Mouse (Mus musculus) heart, postnatal 14 days (tissue): ENCODE data around the gene Asgr1. TPM values are rescaled to one million over a fixed set of nuclear protein-coding genes. Genes with fewer than 3 reads are reported as not detected.
"Not testable (repeated sequence)": the region's sequence is repeated elsewhere in the genome, so short reads cannot be mapped to it uniquely, and the experiment has no call there.

Source experiments
- DNase-seq, 2 experiments: peaks; one replicate each; pipeline ENCODE4 v3.0.0; 2021 to 2022
- intact Hi-C: fragments of 180-260 bp; cut with DNase I; formaldehyde crosslinking; loops from one replicate; pipeline ENCODE4 v1.15.1; 2025
- long read RNA-seq, 2 experiments: library from polyadenylated mRNA; stranded (forward); transcript quantifications; one replicate each; pipeline ENCODE4 v2.0.0; 2021
- total RNA-seq, 2 experiments: library from RNA; stranded (reverse); gene quantifications; 2 replicates each; pipeline ENCODE4 v1.2.3; 2021

The Asgr1 gene
- not detected for total RNA-seq
- long read RNA-seq, experiment 1 = 0 reads
- long read RNA-seq, experiment 2 = 0 reads

DNA sequence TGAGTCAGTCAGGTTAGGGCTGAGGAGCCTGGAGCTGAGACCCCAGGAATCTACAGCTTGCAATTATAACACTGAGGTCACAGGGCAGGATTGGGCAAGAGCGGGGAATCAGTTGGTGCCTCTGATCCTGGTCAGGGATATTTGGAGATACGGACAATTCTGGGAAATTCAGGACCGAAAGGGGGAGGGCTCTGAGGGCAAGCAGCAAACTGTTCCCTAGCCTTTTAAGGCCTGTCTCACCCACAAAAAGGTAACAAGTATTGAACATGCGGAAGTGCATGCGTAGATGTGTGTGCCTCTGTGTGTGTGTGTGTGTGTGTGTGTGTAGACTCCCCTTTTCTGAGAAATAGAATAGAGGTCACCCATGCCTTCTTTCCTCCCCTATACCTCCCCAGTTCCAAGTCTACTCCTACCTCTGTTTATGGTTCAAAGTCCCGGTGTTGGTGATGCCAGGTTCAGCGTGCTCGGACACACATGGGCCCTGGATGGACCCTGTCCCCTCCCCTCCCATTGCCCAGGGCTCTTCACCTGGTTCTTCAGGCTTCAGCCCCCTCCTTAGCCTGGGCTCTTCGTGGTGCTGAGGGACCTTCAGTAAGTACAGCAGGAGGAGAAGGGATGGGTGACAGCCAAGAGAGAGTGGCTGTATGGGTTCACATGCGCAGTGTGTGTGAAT lies at the start of gene Asgr1:
Asgr1 (plus strand) TSS at position 188 of the 673 bp plus-strand sequence.
- DNase-seq = no peak
- intact Hi-C loops = loop anchor here (2.0 to 10.0 kb wide), 3 partner anchors 51 to 261 kb away; no protein-coding TSS in a partner anchor

GRCm38 (mm10) chr11:70005521-70005920 lies 48.4 kb upstream of the Asgr1 start:
- intact Hi-C loops = loop anchor here (2.0 kb wide), 1 partner anchor 71 kb away; the partner anchor contains the start of gene Ybx2
- no peak for DNase-seq

DNA sequence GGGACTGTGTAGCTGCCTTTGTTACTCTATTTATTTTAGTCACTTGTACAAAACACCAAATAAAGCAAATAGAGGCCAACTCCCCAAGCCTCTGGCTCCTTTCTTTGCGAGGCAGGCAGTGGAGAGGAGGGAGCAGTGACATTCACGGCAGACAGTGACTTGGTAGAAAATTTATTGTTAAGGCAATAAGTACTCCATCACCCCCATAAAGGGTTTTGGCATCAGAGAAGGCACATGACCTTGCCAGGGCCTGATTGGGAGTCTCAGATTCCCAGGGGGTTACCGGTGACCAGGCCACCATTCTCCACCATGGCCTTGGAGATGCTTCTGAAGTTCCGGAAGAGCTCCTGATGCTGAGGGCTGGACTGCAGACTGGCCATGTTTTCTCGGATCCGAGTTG lies 43.9 kb upstream of the Asgr1 start:
- intact Hi-C loops = no loop called here

GRCm38 (mm10) chr11:70010548-70010947 lies 43.3 kb upstream of the Asgr1 start:
- intact Hi-C loops = no loop called here
- DNase-seq = no peak

More for the DNA sequence above, 43.9 kb upstream of the Asgr1 start:
- DNase-seq = no peak

- no peak for DNase-seq
- intact Hi-C loops = no loop called here
These were observed 42.9 kb upstream of the Asgr1 start for GRCm38 (mm10) chr11:70010961-70011360.

DNA sequence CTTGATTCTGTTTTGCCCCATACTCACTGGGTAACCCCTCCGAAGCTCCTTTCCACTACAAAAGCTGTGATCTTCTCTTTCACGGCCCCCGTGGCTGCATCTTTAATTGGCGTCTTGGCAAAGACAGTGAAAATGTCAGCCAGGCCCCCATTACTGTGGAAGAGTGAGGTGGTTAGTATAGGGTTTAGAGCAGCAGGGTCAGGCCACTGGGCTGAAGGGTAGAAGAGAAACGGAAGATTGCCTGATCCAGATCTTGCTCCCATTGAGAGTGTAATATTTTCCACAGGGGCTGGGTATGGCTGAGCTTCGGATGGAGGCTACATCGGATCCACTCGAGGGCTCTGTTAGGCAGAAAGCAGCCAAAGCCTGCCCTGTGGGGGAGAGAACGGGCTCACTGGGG lies 41.0 kb upstream of the Asgr1 start:
- intact Hi-C loops = no loop called here
- DNase-seq = no peak

DNA sequence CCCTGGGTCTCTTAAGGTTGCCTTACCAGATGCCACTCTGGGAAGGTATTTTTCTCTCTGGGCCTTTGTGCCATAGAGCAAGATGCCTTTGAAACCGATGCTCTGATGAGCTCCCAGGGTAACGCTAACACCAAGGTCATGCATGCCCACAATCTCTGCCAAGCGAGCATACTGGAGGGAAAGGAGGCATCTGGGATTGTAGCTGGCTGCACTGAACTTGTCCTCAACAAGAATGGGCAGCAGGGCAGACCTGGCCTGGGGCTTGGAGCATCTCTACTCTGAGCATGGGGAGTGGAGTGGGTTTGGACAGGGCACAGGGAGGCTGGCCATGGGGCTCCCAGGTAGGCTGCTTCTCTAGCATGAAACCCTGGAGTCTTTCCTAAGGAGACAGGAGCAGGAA lies 40.5 kb upstream of the Asgr1 start:
- DNase-seq = no peak
- intact Hi-C loops = no loop called here

DNA sequence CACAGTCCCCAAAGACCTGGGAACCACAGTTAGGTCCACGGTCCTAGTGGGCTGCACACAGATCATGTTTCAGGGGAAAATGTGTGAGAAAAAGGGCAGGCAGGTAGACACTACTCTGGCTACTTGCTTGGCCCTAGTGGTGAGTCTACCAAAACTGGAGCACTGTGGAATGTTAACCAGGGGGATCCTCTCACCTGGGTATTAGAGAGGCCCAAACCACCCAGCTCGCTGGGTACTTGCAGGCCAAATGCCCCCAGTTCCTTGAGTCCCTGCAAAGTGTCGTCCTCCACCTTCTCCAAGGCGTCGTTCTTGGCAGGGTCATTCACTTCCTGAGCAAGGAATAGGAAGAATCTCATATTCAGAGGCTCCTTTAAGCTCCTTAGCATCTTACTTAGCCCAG lies 39.8 kb upstream of the Asgr1 start:
- no peak for DNase-seq
- intact Hi-C loops = no loop called here

DNA sequence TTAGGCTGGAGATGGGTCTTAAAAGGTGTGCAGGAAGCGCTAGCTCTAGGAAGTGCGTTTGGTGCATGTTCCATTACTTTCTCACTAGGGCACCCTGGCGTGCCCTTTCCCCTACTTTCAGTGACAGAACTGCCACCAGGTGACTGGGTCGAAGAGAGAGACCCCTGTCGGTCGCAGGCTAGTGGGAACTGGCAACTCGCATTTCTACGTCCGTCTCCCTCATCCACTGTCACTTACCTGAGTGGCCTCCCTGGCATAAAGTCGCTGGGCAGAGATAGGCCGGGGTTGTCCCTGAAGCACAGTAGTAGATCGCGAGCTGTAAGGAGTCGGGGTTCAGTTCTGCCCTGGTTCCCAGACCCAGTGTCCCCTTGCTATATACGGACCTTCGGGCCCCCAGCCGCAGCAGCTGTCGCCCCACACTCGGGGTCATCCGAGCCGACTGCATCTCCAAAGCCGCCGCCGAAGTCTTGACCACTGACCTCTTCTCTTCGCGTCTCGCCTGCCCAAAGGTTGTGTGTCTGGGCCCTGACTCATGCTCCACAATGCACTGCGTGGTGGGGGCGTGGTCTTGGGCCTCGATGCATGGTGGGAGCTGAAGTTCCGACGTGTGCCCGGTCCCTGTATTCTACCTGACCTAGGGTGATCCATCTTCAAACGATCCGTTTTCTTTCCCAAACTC lies 38.9 kb upstream of the Asgr1 start, which contains the start of gene Acadvl:
Acadvl (minus strand) TSS at position 532 of the 679 bp plus-strand sequence.
- peak; percentile 86 to 88 for DNase-seq
- intact Hi-C loops = no loop called here

- intact Hi-C loops = no loop called here
- no peak for DNase-seq
These were observed 38.2 kb upstream of the Asgr1 start for GRCm38 (mm10) chr11:70015677-70016076.

DNA sequence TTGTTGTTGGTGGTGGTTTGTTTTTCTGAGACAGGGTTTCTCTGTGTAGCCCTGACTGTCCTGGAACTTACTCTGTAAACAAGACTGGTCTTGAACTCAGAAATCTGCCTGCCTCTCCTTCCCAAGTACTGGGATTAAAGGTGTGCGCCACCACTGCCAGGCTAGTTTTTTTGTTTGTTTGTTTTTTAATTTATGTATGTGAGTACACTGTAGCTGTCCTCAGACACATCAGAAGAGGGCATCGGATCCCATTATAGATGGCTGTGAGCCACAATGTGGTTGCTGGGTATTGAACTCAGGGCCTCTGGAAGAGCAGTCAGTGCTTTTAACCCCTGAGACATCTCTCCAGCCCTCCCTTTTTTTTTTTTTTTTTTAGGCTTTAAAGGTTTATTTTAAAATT lies 37.7 kb upstream of the Asgr1 start:
- DNase-seq, intact Hi-C loops: not testable (repeated sequence)

GRCm38 (mm10) chr11:70016669-70017068 lies 37.2 kb upstream of the Asgr1 start, which contains the start of gene Dlg4:
Gene Dlg4 (plus strand): TSS chr11:70016942.
- intact Hi-C loops = no loop called here
- DNase-seq = no peak

GRCm38 (mm10) chr11:70017199-70017767 lies 36.6 kb upstream of the Asgr1 start:
- DNase-seq = no peak
- intact Hi-C loops = no loop called here

GRCm38 (mm10) chr11:70018131-70018990 lies 35.5 kb upstream of the Asgr1 start:
- DNase-seq = peak in 1 of 2 experiments; percentile 63

GRCm38 (mm10) chr11:70019495-70020021 lies 34.3 kb upstream of the Asgr1 start:
- intact Hi-C loops = no loop called here
- no peak for DNase-seq

More at GRCm38 (mm10) chr11:70018131-70018990, 35.5 kb upstream of the Asgr1 start:
- intact Hi-C loops = no loop called here

DNA sequence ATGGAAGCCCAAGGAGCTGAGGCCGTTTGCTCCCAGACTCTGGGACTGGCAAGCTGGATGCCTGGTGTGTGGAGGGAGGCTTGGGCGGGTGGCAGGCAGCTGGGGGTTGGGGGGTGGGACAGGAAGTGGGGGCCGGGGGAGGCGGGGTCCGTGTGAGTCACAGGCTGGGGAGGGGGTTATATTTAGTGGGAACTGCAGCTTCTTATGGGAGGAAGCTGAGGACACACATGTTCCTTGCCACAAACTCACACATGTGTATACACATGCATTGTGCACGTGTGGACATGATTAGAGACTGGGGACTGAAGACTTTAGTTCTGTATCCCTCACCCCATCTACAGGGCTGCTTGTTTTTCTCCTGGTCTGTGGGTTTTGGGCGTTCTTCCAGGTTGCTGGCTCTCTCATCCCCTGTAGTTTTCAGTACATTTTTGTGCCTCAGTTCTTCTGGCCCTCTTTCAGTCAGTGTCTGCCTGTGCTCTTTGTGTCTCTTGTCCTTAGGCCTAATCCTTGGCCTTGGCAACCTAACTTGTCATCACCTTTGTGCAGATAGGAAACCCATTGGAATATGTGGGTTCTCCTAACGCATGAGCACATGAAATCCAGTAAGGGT lies 33.8 kb upstream of the Asgr1 start:
- DNase-seq = no peak
- intact Hi-C loops = no loop called here

DNA sequence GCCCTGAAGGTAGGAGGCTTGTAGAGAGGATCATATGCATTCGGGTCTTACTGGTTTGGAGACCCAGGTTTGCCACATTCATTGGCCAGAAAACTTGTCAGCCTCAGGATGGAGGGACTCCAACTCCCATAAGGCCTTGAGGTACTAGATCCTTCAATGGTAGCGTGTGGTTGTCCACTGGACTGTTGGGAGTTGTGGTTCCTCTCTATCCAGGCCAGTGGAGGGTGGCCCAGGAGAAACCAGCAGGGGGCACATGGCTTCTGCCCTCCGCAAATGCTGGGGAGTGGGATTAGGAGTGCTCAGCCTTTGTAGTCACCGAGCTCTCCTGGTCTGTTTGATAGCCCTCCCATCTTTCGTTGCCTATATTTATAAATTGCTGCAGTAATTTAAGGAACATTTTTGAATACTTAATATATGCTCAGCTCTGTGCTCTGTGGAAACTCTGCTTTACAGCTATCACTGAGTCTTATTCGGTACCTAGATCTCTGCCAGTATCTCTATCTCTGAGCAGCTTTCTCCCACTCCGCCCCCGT lies 33.1 kb upstream of the Asgr1 start:
- intact Hi-C loops = no loop called here
- peak; percentile 69 to 78 for DNase-seq

DNA sequence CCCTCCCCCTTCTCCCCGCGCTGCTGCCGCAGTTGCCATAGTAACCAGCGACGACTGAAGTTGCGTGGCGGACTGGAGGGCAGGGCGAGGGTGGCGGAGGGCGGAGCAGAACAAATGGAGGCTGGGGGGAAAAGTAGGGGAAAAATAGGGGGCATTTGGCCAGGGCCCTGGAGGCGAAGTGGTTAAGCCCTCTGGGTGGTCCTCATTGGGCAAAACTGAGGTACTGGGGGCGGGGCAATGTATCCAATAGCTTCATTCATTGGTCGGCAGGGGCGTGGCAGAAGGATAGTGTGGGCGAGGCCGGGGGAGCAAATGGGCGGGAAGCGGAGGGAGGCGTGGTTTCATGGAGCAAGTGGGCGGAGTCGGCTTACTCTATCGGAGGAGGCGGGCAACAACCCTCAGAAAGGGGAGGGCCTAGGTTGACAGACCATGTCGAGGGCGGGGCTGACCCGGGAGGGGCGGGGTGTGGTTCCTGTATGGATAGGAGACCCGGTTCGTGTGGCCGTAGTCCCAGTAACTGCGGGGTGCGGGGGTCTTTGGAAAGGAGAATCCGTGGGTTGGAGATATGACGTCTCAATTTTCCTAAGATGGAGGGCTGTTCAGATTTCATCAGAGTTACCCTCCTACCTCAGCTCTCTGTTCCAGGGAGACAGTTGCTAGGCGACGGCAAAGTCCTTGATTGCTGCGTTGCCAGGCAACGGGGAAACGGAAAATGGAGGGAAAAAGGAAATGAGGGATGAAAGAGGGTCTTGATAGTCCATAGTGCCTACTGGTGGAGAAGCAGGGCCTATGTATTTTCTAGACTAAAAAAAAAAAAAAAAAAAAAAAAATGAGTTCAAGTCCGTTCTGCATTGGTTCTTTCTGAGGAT lies 32.4 kb upstream of the Asgr1 start:
- intact Hi-C loops = no loop called here
- peak; percentile 89 to 95 for DNase-seq
